Mouse (Mus musculus): ENCODE data around the gene Adprhl2. TPM values are rescaled to one million over a fixed set of nuclear protein-coding genes. Genes with fewer than 3 reads are reported as not detected.

Adprhl2 gene
- total RNA-seq, 2 experiments from 2014 or later, result 28.5 to 30.8 TPM

- peak; percentile 91 for ATAC-seq (replicated peaks; ENCODE audit: low FRiP score, low TSS enrichment, poor library complexity, severe bottlenecking)
Observed at GRCm38 (mm10) chr4:126277906-126278564, 43.5 kb downstream of the Adprhl2 start.

GRCm38 (mm10) chr4:126275681-126276131, 45.8 kb downstream of the Adprhl2 start:
- no peak for ATAC-seq (replicated peaks; ENCODE audit: low FRiP score, low TSS enrichment, poor library complexity, severe bottlenecking)

GRCm38 (mm10) chr4:126275081-126275480, 46.4 kb downstream of the Adprhl2 start:
- ATAC-seq (replicated peaks; ENCODE audit: low FRiP score, low TSS enrichment, poor library complexity, severe bottlenecking), result no peak

GRCm38 (mm10) chr4:126273753-126274152, 47.8 kb downstream of the Adprhl2 start:
- no peak for ATAC-seq (replicated peaks; ENCODE audit: low FRiP score, low TSS enrichment, poor library complexity, severe bottlenecking)

- ATAC-seq (replicated peaks; ENCODE audit: low FRiP score, low TSS enrichment, poor library complexity, severe bottlenecking), result no peak
Observed at GRCm38 (mm10) chr4:126269292-126269691, 52.2 kb downstream of the Adprhl2 start.

Other genes starting within 250 kb of the Adprhl2 start
- 30.8 and 32.0 TPM in 2 replicates for gene Lsm10, start 225.1 kb downstream of the Adprhl2 start, total RNA-seq (2014; fragmentation: Nextera tagmentation)
- 10.5 and 16.7 TPM in 2 replicates for gene Lsm10, start 225.1 kb downstream of the Adprhl2 start, total RNA-seq (2017)
- 12.2 and 14.6 TPM in 2 replicates for gene Stk40, start 217.7 kb downstream of the Adprhl2 start, total RNA-seq (2014; fragmentation: Nextera tagmentation)
- 10.0 and 11.7 TPM in 2 replicates for gene Stk40, start 217.7 kb downstream of the Adprhl2 start, total RNA-seq (2017)
- gene Eva1b, start 174.0 kb downstream of the Adprhl2 start, total RNA-seq (2014; fragmentation: Nextera tagmentation), result not detected in 2 replicates
- gene Eva1b, start 174.0 kb downstream of the Adprhl2 start, total RNA-seq (2017), result 0.91 TPM in 1 of 2 replicates, not detected in the other
- 0.72 TPM in 1 of 2 replicates, not detected in the other for gene Sh3d21, start 158.2 kb downstream of the Adprhl2 start, total RNA-seq (2014; fragmentation: Nextera tagmentation)
- gene Sh3d21, start 158.2 kb downstream of the Adprhl2 start, total RNA-seq (2017), result 1.1 TPM in 1 of 2 replicates, not detected in the other
- 266 and 395 TPM in 2 replicates for gene Thrap3, start 118.9 kb downstream of the Adprhl2 start, total RNA-seq (2014; fragmentation: Nextera tagmentation)
- 471 and 531 TPM in 2 replicates for gene Thrap3, start 118.9 kb downstream of the Adprhl2 start, total RNA-seq (2017)
- 6.4 and 8.0 TPM in 2 replicates for gene Map7d1, start 65.4 kb downstream of the Adprhl2 start, total RNA-seq (2014; fragmentation: Nextera tagmentation)
- 13.2 and 14.5 TPM in 2 replicates for gene Map7d1, start 65.4 kb downstream of the Adprhl2 start, total RNA-seq (2017)
- 40.1 and 43.2 TPM in 2 replicates for gene Trappc3, start 59.4 kb downstream of the Adprhl2 start, total RNA-seq (2014; fragmentation: Nextera tagmentation)
- gene Trappc3, start 59.4 kb downstream of the Adprhl2 start, total RNA-seq (2017), result 55.9 and 81.1 TPM in 2 replicates
- gene Col8a2, start 34.9 kb downstream of the Adprhl2 start, total RNA-seq (2014; fragmentation: Nextera tagmentation), result not detected in 2 replicates
- not detected in 2 replicates for gene Col8a2, start 34.9 kb downstream of the Adprhl2 start, total RNA-seq (2017)
- gene Tekt2, start 4.0 kb upstream of the Adprhl2 start, total RNA-seq (2014; fragmentation: Nextera tagmentation), result not detected in 2 replicates
- not detected in 2 replicates for gene Tekt2, start 4.0 kb upstream of the Adprhl2 start, total RNA-seq (2017)
- gene Ago3, start 107.9 kb upstream of the Adprhl2 start, total RNA-seq (2014; fragmentation: Nextera tagmentation), result 18.0 and 31.5 TPM in 2 replicates
- 3.0 and 20.2 TPM in 2 replicates for gene Ago3, start 107.9 kb upstream of the Adprhl2 start, total RNA-seq (2017)
- gene Ago1, start 146.9 kb upstream of the Adprhl2 start, total RNA-seq (2014; fragmentation: Nextera tagmentation), result 35.3 and 42.6 TPM in 2 replicates
- 23.3 and 32.2 TPM in 2 replicates for gene Ago1, start 146.9 kb upstream of the Adprhl2 start, total RNA-seq (2017)
- gene Ago4, start 211.8 kb upstream of the Adprhl2 start, total RNA-seq (2014; fragmentation: Nextera tagmentation), result 0.90 and 1.0 TPM in 2 replicates
- gene Ago4, start 211.8 kb upstream of the Adprhl2 start, total RNA-seq (2017), result 2.0 and 3.5 TPM in 2 replicates
- 48.9 and 73.1 TPM in 2 replicates for gene Clspn, start 235.2 kb upstream of the Adprhl2 start, total RNA-seq (2014; fragmentation: Nextera tagmentation)
- gene Clspn, start 235.2 kb upstream of the Adprhl2 start, total RNA-seq (2017), result 92.8 and 119 TPM in 2 replicates